Mouse (Mus musculus): ENCODE measurements around the gene Hoxa11.

GRCm38 (mm10) chr6:52236806-52237205 lies 8.8 kb downstream of the Hoxa11 start:
- TF ChIP-seq CTCF (IDR thresholded peaks at IDR 0.05; ENCODE audit: low read depth) (no peak), EP300 (IDR thresholded peaks at IDR 0.05; ENCODE audit: low read depth) (no peak)

Data from liver, embryonic 14.5 days (tissue).